In genomic region chr14:73105407-73106185, GRCm38 (mm10) we compare ENCODE assay signal across 8 mouse cellular contexts. TPM values are rescaled to one million over a fixed set of nuclear protein-coding genes. Genes with fewer than 3 reads are reported as not detected.
DNase-seq lines count a peak whose midpoint lies in the region; ATAC-seq lines count a peak whose summit lies in the region.

No protein-coding gene starts in this region.

- H3K9ac ChIP-seq in limb, embryonic 15.5 days, result no peak overlapping the region

- 0 out of 2 replicates have a peak, but pooled peaks have one; percentile 55 for ATAC-seq in limb, embryonic 15.5 days (ENCODE audit: insufficient number of reproducible peaks, low FRiP score, low TSS enrichment, low read depth)

- 64% methylated on average over 11 of the region's 11 CpGs for WGBS in heart, embryonic 10.5 days
- WGBS in limb, embryonic 15.5 days, result 60% methylated on average over 11 of the region's 11 CpGs

- H3K36me3 ChIP-seq in heart, embryonic 10.5 days, result no peaks in the 10 kb centered on the region
- no peaks in the 10 kb centered on the region for H3K36me3 ChIP-seq in limb, embryonic 15.5 days

- DNase-seq in heart, embryonic 10.5 days (ENCODE audit: low spot score), result peak; percentile 74
- no peak for DNase-seq in heart, adult 8-10 months (ENCODE audit: low spot score)
- DNase-seq in c-Kit-positive CD71-positive TER-119-positive erythroid progenitor cells, embryonic 14.5 days (ENCODE audit: low spot score), result peak; percentile 26
- DNase-seq in retina, postnatal 1 day, result peak; percentile 66
- DNase-seq in urinary bladder, adult 18-20 months (ENCODE audit: low spot score in 2 of 2), result no peak
- DNase-seq in lung, postnatal 25 days (ENCODE audit: low spot score), result no peak
- DNase-seq in lung, adult 18-20 months, result no peak

- no peak overlapping the region for H3K4me2 ChIP-seq in limb, embryonic 15.5 days

- no peak overlapping the region for H3K4me3 ChIP-seq in heart, embryonic 10.5 days
- H3K4me3 ChIP-seq in limb, embryonic 15.5 days, result no peak overlapping the region

- peaks cover 10% of the 10 kb centered on the region for H3K27me3 ChIP-seq in heart, embryonic 10.5 days (ENCODE audit: insufficient read depth, poor library complexity, severe bottlenecking)
- peaks cover 13% of the 10 kb centered on the region; the same call in 1 of the 2 replicates for H3K27me3 ChIP-seq in limb, embryonic 15.5 days

- no peaks in the 10 kb centered on the region for H3K4me1 ChIP-seq in heart, embryonic 10.5 days
- H3K4me1 ChIP-seq in limb, embryonic 15.5 days, result peaks cover 7% of the 10 kb centered on the region; the same call in 1 of the 2 replicates

- H3K27ac ChIP-seq in heart, embryonic 10.5 days, result no peak overlapping the region
- no peak overlapping the region for H3K27ac ChIP-seq in limb, embryonic 15.5 days

- H3K9me3 ChIP-seq in heart, embryonic 10.5 days, result no peaks in the 10 kb centered on the region
- H3K9me3 ChIP-seq in limb, embryonic 15.5 days, result no peaks in the 10 kb centered on the region

RNA-seq across cellular contexts. Expression of gene Rcbtb2, which starts 17.2 kb away (rescaled TPM):
- 81.2 and 99.9 TPM in 2 replicates for polyA plus RNA-seq in heart, embryonic 10.5 days (2016; fragmentation: Nextera tagmentation; extraction: Ambion mirVana)
- 10 to 100 TPM; 18.2 to 30.9 (median 21.1) TPM for total RNA-seq in heart, adult 8-10 months (2022)
- 90.1 and 91.6 TPM in 2 replicates for polyA plus RNA-seq in limb, embryonic 15.5 days (2015; fragmentation: Nextera tagmentation; extraction: Ambion mirVana)

RNA-seq across cellular contexts. Expression of gene Cysltr2, which starts 56.7 kb away (rescaled TPM):
- polyA plus RNA-seq in heart, embryonic 10.5 days (2016; fragmentation: Nextera tagmentation; extraction: Ambion mirVana), result 0.24 TPM in 1 of 2 replicates, not detected in the other
- total RNA-seq in heart, adult 8-10 months (2022), result under 1 TPM; 0.14 to 0.41 (median 0.30) TPM
- polyA plus RNA-seq in limb, embryonic 15.5 days (2015; fragmentation: Nextera tagmentation; extraction: Ambion mirVana), result 0.21 and 0.22 TPM in 2 replicates

Comparison
In these comparisons a context has a peak if more than half of its experiments do, and no peak if none do; other contexts are left out.
1. DNase-seq: peak in heart, embryonic 10.5 days (single experiment), c-Kit-positive CD71-positive TER-119-positive erythroid progenitor cells, embryonic 14.5 days (single experiment) and retina, postnatal 1 day (single experiment); none in heart, adult 8-10 months (single experiment), urinary bladder, adult 18-20 months (0 of 2), lung, postnatal 25 days (single experiment) and lung, adult 18-20 months (0 of 2).